Comparison of ENCODE assay signal across 10 mouse cellular contexts in genomic region chr7:31077470-31077869, GRCm38 (mm10). TPM values are rescaled to one million over a fixed set of nuclear protein-coding genes. Genes with fewer than 3 reads are reported as not detected.
DNase-seq lines count a peak whose midpoint lies in the region; ATAC-seq and TF ChIP-seq lines count a peak whose summit lies in the region.
"Had no signal": no experiment of that assay in that cellular context is flagged by ENCODE, and none has a peak within 500 bp of the region (broad histone marks: within the 10 kb centered on the region; RNA-seq: fewer than 3 reads in every experiment).

No protein-coding gene starts in this region.

- peak overlapping the region; percentile 57 for H3K27ac ChIP-seq in gastrocnemius, adult 2 months
- H3K27ac ChIP-seq in stomach, embryonic 16.5 days (ENCODE audit: low read length) = peak overlapping the region; percentile 89; the same call in 1 of the 2 replicates
- H3K27ac ChIP-seq: heart, embryonic 15.5 days; midbrain, embryonic 15.5 days had no signal

- H3K9ac ChIP-seq in stomach, embryonic 16.5 days (ENCODE audit: low read length) = no peak overlapping the region
- H3K9ac ChIP-seq: heart, embryonic 15.5 days; midbrain, embryonic 15.5 days had no signal

- ATAC-seq in stomach, embryonic 16.5 days (ENCODE audit: insufficient read depth, low FRiP score) = no peak

- intact Hi-C loops in gastrocnemius, adult 2 months (cut with DNase I) = no loop called here

- peaks cover 10% of the 10 kb centered on the region for H3K4me1 ChIP-seq in stomach, embryonic 16.5 days (ENCODE audit: control insufficient read depth, insufficient read depth, low read length)
- H3K4me1 ChIP-seq: heart, embryonic 15.5 days; midbrain, embryonic 15.5 days had no signal

- DNase-seq in gastrocnemius, adult 2 months = no peak
- DNase-seq in gastrocnemius, postnatal 10 days = no peak
- peak; percentile 80 to 81 for DNase-seq in right cerebral cortex, postnatal 10 days (ENCODE audit: low spot score in 2 of 2)
- no peak for DNase-seq in right cerebral cortex, postnatal 36 days (ENCODE audit: low spot score in 2 of 2)
- DNase-seq in layer of hippocampus, adult 8-10 months (ENCODE audit: low spot score in 2 of 2) = peak; percentile 56 to 77
- no peak for DNase-seq in ovary, postnatal 14 days (ENCODE audit: low spot score)
- DNase-seq in kidney, postnatal 4 days = no peak

- H3K9me3 ChIP-seq in stomach, embryonic 16.5 days (replicated peaks; ENCODE audit: control insufficient read depth, low read length) = no peaks in the 10 kb centered on the region
- H3K9me3 ChIP-seq: heart, embryonic 15.5 days; midbrain, embryonic 15.5 days had no signal

- H3K4me2 ChIP-seq in stomach, embryonic 16.5 days (ENCODE audit: low read depth, low read length) = no peak overlapping the region
- H3K4me2 ChIP-seq: heart, embryonic 15.5 days; midbrain, embryonic 15.5 days had no signal

- TF ChIP-seq CTCF in gastrocnemius, adult 2 months (IDR thresholded peaks at IDR 0.05) = no peak

- no peak overlapping the region for H3K4me3 ChIP-seq in gastrocnemius, adult 2 months
- H3K4me3 ChIP-seq in stomach, embryonic 16.5 days (replicated peaks; ENCODE audit: low read length) = no peak overlapping the region
- H3K4me3 ChIP-seq: heart, embryonic 15.5 days; midbrain, embryonic 15.5 days had no signal

- 47% methylated on average over 6 of the region's 6 CpGs for WGBS in stomach, embryonic 16.5 days

- H3K36me3 ChIP-seq in stomach, embryonic 16.5 days (ENCODE audit: control insufficient read depth, insufficient read depth, low read length) = no peaks in the 10 kb centered on the region
- H3K36me3 ChIP-seq: heart, embryonic 15.5 days; midbrain, embryonic 15.5 days had no signal

- no peaks in the 10 kb centered on the region for H3K27me3 ChIP-seq in stomach, embryonic 16.5 days (ENCODE audit: control insufficient read depth, insufficient read depth, low read length)
- H3K27me3 ChIP-seq: heart, embryonic 15.5 days; midbrain, embryonic 15.5 days had no signal

RNA-seq across cellular contexts. Expression of gene Fxyd3, which starts 1.0 kb away (rescaled TPM):
- total RNA-seq in gastrocnemius, adult 2 months (2021) = 1 to 10 TPM; 1.2 to 1.4 TPM
- total RNA-seq in gastrocnemius, postnatal 10 days (2021) = 1 to 10 TPM; 2.9 TPM
- 1 to 10 TPM in 3 of 4 experiments, not detected in 1; 1.4 to 2.3 (median 1.6) TPM for total RNA-seq in layer of hippocampus, adult 8-10 months (2022)
- polyA plus RNA-seq in stomach, embryonic 16.5 days (2015; fragmentation: Nextera tagmentation; extraction: Ambion mirVana) = 497 and 614 TPM in 2 replicates
- polyA plus RNA-seq: midbrain, embryonic 15.5 days had no signal

RNA-seq across cellular contexts. Expression of gene Lgi4, which starts 18.3 kb away (rescaled TPM):
- total RNA-seq in gastrocnemius, adult 2 months (2021) = 1 to 10 TPM; 2.4 to 3.3 TPM
- total RNA-seq in gastrocnemius, postnatal 10 days (2021) = 1 to 10 TPM; 8.4 to 9.9 TPM
- total RNA-seq in layer of hippocampus, adult 8-10 months (2022) = 10 to 100 TPM; 38.3 to 64.2 (median 55.9) TPM
- 0.92 and 1.7 TPM in 2 replicates for polyA plus RNA-seq in stomach, embryonic 16.5 days (2015; fragmentation: Nextera tagmentation; extraction: Ambion mirVana)

RNA-seq across cellular contexts. Expression of gene Fxyd1, which starts 20.5 kb away (rescaled TPM):
- 1,000 to 10,000 TPM in 1 of 2 experiments, 100 to 1,000 TPM in 1; 944 to 1,010 TPM for total RNA-seq in gastrocnemius, adult 2 months (2021)
- total RNA-seq in gastrocnemius, postnatal 10 days (2021) = 1,000 to 10,000 TPM; 1,112 to 1,150 TPM
- 100 to 1,000 TPM in 2 of 4 experiments, 10 to 100 TPM in 2; 80.5 to 263 (median 172) TPM for total RNA-seq in layer of hippocampus, adult 8-10 months (2022)
- polyA plus RNA-seq in stomach, embryonic 16.5 days (2015; fragmentation: Nextera tagmentation; extraction: Ambion mirVana) = 127 and 129 TPM in 2 replicates

RNA-seq across cellular contexts. Expression of gene Fxyd7, which starts 26.2 kb away (rescaled TPM):
- total RNA-seq in gastrocnemius, adult 2 months (2021) = 1 to 10 TPM; 1.4 to 1.6 TPM
- total RNA-seq in gastrocnemius, postnatal 10 days (2021) = 1 to 10 TPM; 2.4 to 2.6 TPM
- total RNA-seq in layer of hippocampus, adult 8-10 months (2022) = 100 to 1,000 TPM; 103 to 116 (median 108) TPM
- 22.2 and 25.8 TPM in 2 replicates for polyA plus RNA-seq in stomach, embryonic 16.5 days (2015; fragmentation: Nextera tagmentation; extraction: Ambion mirVana)

RNA-seq across cellular contexts. Expression of gene Fxyd5, which starts 35.2 kb away (rescaled TPM):
- total RNA-seq in gastrocnemius, adult 2 months (2021) = 10 to 100 TPM in 1 of 2 experiments, 1 to 10 TPM in 1; 8.3 to 13.8 TPM
- total RNA-seq in gastrocnemius, postnatal 10 days (2021) = 10 to 100 TPM; 10.1 to 21.5 TPM
- total RNA-seq in layer of hippocampus, adult 8-10 months (2022) = 10 to 100 TPM; 27.5 to 36.2 (median 30.7) TPM
- polyA plus RNA-seq in stomach, embryonic 16.5 days (2015; fragmentation: Nextera tagmentation; extraction: Ambion mirVana) = 28.0 and 31.0 TPM in 2 replicates

Comparison
In these comparisons a context has a peak if more than half of its experiments do, and no peak if none do; other contexts are left out.
1. DNase-seq: peak in right cerebral cortex, postnatal 10 days (2 of 2) and layer of hippocampus, adult 8-10 months (2 of 2); none in gastrocnemius, adult 2 months (single experiment), gastrocnemius, postnatal 10 days (single experiment), right cerebral cortex, postnatal 36 days (0 of 2), ovary, postnatal 14 days (single experiment) and kidney, postnatal 4 days (0 of 2).